Mouse (Mus musculus): Measurements from ENCODE around the gene Orai3. TPM values are rescaled to one million over a fixed set of nuclear protein-coding genes. Genes with fewer than 3 reads are reported as not detected.

Gene Orai3
- polyA plus RNA-seq, 1 experiment from 2014 or later: 6.1 TPM

DNA sequence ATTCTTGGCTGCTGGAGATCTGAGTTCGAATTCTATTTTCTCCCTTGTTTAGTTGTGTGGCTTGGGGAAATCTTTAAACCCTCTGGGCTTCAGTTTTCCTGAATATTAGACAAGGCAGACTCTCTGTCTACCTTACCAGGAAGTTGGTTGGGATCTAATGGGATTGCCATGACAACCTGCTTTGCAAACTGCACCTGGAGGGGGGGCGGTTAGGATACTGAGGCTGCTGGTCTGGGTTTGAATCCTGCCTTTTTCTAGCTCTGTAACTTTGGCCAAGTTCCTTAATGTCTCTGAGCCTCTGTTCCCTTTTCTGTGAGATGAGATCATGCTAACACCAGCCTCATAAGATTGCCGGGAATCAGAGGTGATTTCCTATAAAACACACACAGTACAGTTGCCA, 52.9 kb downstream of the Orai3 start:
- H3K36me3 ChIP-seq: 0 out of 2 replicates have a peak, but pooled peaks cover 2% of the 10 kb centered on the region
- H3K27ac ChIP-seq: no peak overlapping the region
- peak overlapping the region; percentile 72 for H3K4me2 ChIP-seq (replicated peaks)
- no peak overlapping the region for H3K4me3 ChIP-seq (replicated peaks)
- no peaks in the 10 kb centered on the region for H3K27me3 ChIP-seq
- H3K9me3 ChIP-seq: no peaks in the 10 kb centered on the region
- no peak overlapping the region for H3K9ac ChIP-seq (replicated peaks)
- no peak for ATAC-seq
- H3K4me1 ChIP-seq (replicated peaks): peaks cover 34% of the 10 kb centered on the region
- WGBS: 88% methylated on average over 3 of the region's 3 CpGs

GRCm38 (mm10) chr7:127823236-127824171, 53.9 kb downstream of the Orai3 start:
- WGBS: 63% methylated on average over 11 of the region's 11 CpGs
- H3K4me1 ChIP-seq (replicated peaks): peaks cover 34% of the 10 kb centered on the region
- peak; percentile 68 for ATAC-seq
- H3K36me3 ChIP-seq: no peaks in the 10 kb centered on the region
- no peaks in the 10 kb centered on the region for H3K27me3 ChIP-seq
- H3K27ac ChIP-seq: peak overlapping the region; percentile 90
- H3K4me3 ChIP-seq (replicated peaks): peak overlapping the region; percentile 74
- peak overlapping the region; percentile 72 for H3K4me2 ChIP-seq (replicated peaks)
- H3K9ac ChIP-seq (replicated peaks): peak overlapping the region; percentile 88
- no peaks in the 10 kb centered on the region for H3K9me3 ChIP-seq

DNA sequence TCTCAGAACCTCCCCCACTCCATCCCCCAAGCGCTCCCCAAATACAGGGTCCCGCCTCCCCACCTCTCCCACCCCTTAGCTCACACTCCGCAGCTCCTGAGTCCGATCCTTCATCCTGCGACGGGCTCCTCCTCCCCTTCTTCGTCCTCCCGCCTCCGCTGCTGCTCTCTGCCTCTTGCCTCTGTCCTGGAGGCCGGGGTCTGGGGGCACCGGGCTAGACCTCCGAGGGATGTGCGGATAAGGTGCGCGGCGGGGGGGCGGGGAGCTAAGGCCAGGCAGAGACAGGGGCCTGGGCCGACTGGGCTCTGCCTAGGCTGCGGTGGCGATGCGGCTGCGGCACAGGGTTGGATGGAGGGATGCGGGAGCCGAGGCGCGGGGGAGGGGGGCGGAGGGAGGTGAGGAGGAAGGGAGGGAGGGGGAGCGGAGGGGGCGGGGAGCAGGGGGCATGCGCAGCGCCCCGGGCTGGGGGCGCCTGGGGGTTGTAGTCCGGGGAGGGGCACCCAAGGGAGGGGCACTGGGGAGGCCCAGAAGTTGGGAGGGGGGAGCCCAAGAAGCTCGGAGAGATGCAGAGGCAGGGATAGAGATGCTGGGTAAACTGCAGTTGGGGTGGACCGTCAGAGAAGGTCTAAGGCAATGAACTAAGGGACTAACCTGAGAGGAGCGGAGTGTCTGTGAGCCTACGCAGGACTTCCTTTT, 54.7 kb downstream of the Orai3 start, which contains the start of the genes Stx4a and Stx1b:
Gene Stx4a, plus strand, starts transcription at position 119 of the 696 bp plus-strand sequence.
Gene Stx1b, minus strand, starts transcription at position 374 of the 696 bp plus-strand sequence.
- Histone ChIP-seq H3K9me3 (no peaks in the 10 kb centered on the region), H3K27me3 (no peaks in the 10 kb centered on the region), H3K27ac (peak within 1 kb of the TSS; percentile 90), H3K4me1 (replicated peaks) (peaks cover 34% of the 10 kb centered on the region), H3K9ac (replicated peaks) (peak within 1 kb of the TSS; percentile 88), H3K4me3 (replicated peaks) (peak within 1 kb of the TSS; percentile 74), H3K36me3 (no peaks in the 10 kb centered on the region), H3K4me2 (replicated peaks) (peak within 1 kb of the TSS; percentile 72)
- WGBS: 2% methylated on average over 33 of the region's 38 CpGs
- peak; percentile 96 for ATAC-seq

Other genes with a start within 250 kb of the Orai3 start
- gene Tmem265, start 208.4 kb upstream of the Orai3 start, polyA plus RNA-seq (2015; fragmentation: Nextera tagmentation; extraction: Ambion mirVana): 6.3 and 8.3 TPM in 2 replicates
- 59.4 and 63.2 TPM in 2 replicates for gene Phkg2, start 196.5 kb upstream of the Orai3 start, polyA plus RNA-seq (2015; fragmentation: Nextera tagmentation; extraction: Ambion mirVana)
- gene Ccdc189, start 181.2 kb upstream of the Orai3 start, polyA plus RNA-seq (2015; fragmentation: Nextera tagmentation; extraction: Ambion mirVana): 13.0 and 14.5 TPM in 2 replicates
- gene Rnf40, start 181.0 kb upstream of the Orai3 start, polyA plus RNA-seq (2015; fragmentation: Nextera tagmentation; extraction: Ambion mirVana): 53.3 and 54.4 TPM in 2 replicates
- 30.8 and 32.5 TPM in 2 replicates for gene Zfp629, start 154.0 kb upstream of the Orai3 start, polyA plus RNA-seq (2015; fragmentation: Nextera tagmentation; extraction: Ambion mirVana)
- gene Bcl7c, start 60.9 kb upstream of the Orai3 start, polyA plus RNA-seq (2015; fragmentation: Nextera tagmentation; extraction: Ambion mirVana): 39.2 and 52.2 TPM in 2 replicates
- 1.6 and 3.0 TPM in 2 replicates for gene Ctf1, start 57.1 kb upstream of the Orai3 start, polyA plus RNA-seq (2015; fragmentation: Nextera tagmentation; extraction: Ambion mirVana)
- gene Ctf2, start 37.6 kb upstream of the Orai3 start, polyA plus RNA-seq (2015; fragmentation: Nextera tagmentation; extraction: Ambion mirVana): 0.14 and 0.17 TPM in 2 replicates
- 10.6 and 11.6 TPM in 2 replicates for gene Fbxl19, start 25.3 kb upstream of the Orai3 start, polyA plus RNA-seq (2015; fragmentation: Nextera tagmentation; extraction: Ambion mirVana)
- gene Setd1a, start 6.9 kb downstream of the Orai3 start, polyA plus RNA-seq (2015; fragmentation: Nextera tagmentation; extraction: Ambion mirVana): 19.7 and 22.7 TPM in 2 replicates
- gene Gm49388, start 15.8 kb downstream of the Orai3 start, polyA plus RNA-seq (2015; fragmentation: Nextera tagmentation; extraction: Ambion mirVana): not detected in 2 replicates
- 8.6 and 9.2 TPM in 2 replicates for gene Hsd3b7, start 30.8 kb downstream of the Orai3 start, polyA plus RNA-seq (2015; fragmentation: Nextera tagmentation; extraction: Ambion mirVana)
- 15.6 and 24.1 TPM in 2 replicates for gene Stx4a, start 54.5 kb downstream of the Orai3 start, polyA plus RNA-seq (2015; fragmentation: Nextera tagmentation; extraction: Ambion mirVana)
- gene Stx1b, start 54.7 kb downstream of the Orai3 start, polyA plus RNA-seq (2015; fragmentation: Nextera tagmentation; extraction: Ambion mirVana): 33.3 and 34.2 TPM in 2 replicates
- gene Zfp646, start 106.4 kb downstream of the Orai3 start, polyA plus RNA-seq (2015; fragmentation: Nextera tagmentation; extraction: Ambion mirVana): 13.6 and 16.0 TPM in 2 replicates
- 41.9 and 45.6 TPM in 2 replicates for gene Zfp668, start 107.0 kb downstream of the Orai3 start, polyA plus RNA-seq (2015; fragmentation: Nextera tagmentation; extraction: Ambion mirVana)
- gene Prss53, start 121.2 kb downstream of the Orai3 start, polyA plus RNA-seq (2015; fragmentation: Nextera tagmentation; extraction: Ambion mirVana): 0.53 and 1.0 TPM in 2 replicates
- gene Gm21974, start 125.6 kb downstream of the Orai3 start, polyA plus RNA-seq (2015; fragmentation: Nextera tagmentation; extraction: Ambion mirVana): not detected in 2 replicates
- gene Vkorc1, start 125.8 kb downstream of the Orai3 start, polyA plus RNA-seq (2015; fragmentation: Nextera tagmentation; extraction: Ambion mirVana): 51.9 and 54.9 TPM in 2 replicates
- gene Bckdk, start 134.3 kb downstream of the Orai3 start, polyA plus RNA-seq (2015; fragmentation: Nextera tagmentation; extraction: Ambion mirVana): 74.7 and 74.8 TPM in 2 replicates
- gene Kat8, start 142.7 kb downstream of the Orai3 start, polyA plus RNA-seq (2015; fragmentation: Nextera tagmentation; extraction: Ambion mirVana): 51.0 and 56.0 TPM in 2 replicates
- gene Prss8, start 160.3 kb downstream of the Orai3 start, polyA plus RNA-seq (2015; fragmentation: Nextera tagmentation; extraction: Ambion mirVana): 0.20 and 0.35 TPM in 2 replicates
- gene Prss36, start 176.9 kb downstream of the Orai3 start, polyA plus RNA-seq (2015; fragmentation: Nextera tagmentation; extraction: Ambion mirVana): 11.8 and 12.7 TPM in 2 replicates
- gene Fus, start 197.6 kb downstream of the Orai3 start, polyA plus RNA-seq (2015; fragmentation: Nextera tagmentation; extraction: Ambion mirVana): 415 and 452 TPM in 2 replicates
- 3.9 and 4.1 TPM in 2 replicates for gene Pycard, start 224.1 kb downstream of the Orai3 start, polyA plus RNA-seq (2015; fragmentation: Nextera tagmentation; extraction: Ambion mirVana)
- not detected in 2 replicates for gene Trim72, start 234.1 kb downstream of the Orai3 start, polyA plus RNA-seq (2015; fragmentation: Nextera tagmentation; extraction: Ambion mirVana)